Mouse (Mus musculus): Measurements from ENCODE around the gene Ift88.

- no peak for TF ChIP-seq CTCF (IDR thresholded peaks at IDR 0.05; ENCODE audit: borderline replicate concordance, insufficient read depth, low read length)
- TF ChIP-seq POLR2A (IDR thresholded peaks at IDR 0.05; ENCODE audit: low read depth, low read length), result no peak
These were observed 121.7 kb downstream of the Ift88 start for GRCm38 (mm10) chr14:57545526-57545925.

Data from embryonic fibroblast, embryonic 13.5 days (primary cell).